Mouse (Mus musculus) lung, postnatal 10 days (tissue): ENCODE results near the gene Adprhl1.

ENCODE experiments used
- DNase-seq: peaks from one replicate; pipeline ENCODE4 v3.0.0; 2021

The Adprhl1 gene

DNA sequence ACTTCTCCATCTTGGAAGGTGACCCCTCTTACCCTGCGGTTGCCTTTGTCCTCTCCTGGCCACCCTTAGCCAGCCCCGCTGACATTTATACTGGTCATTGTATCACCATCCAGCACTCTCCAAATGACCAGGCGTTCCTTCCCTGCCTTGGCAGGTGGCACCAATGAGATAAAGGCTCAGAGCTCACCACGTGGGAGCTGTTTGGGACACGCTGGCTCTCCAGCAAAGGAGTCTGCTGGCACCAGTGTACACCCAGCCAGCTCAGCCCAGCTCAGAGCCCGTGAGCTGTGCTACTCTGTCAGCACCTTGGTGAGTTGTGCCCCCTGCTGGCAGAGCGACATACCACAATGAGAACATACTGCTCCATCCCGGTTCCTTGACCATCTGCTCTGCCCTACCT is at the start of gene Adprhl1:
TSS of gene Adprhl1 (minus strand) at position 144 of the 400 bp plus-strand sequence.
- peak; percentile 82 for DNase-seq

DNA sequence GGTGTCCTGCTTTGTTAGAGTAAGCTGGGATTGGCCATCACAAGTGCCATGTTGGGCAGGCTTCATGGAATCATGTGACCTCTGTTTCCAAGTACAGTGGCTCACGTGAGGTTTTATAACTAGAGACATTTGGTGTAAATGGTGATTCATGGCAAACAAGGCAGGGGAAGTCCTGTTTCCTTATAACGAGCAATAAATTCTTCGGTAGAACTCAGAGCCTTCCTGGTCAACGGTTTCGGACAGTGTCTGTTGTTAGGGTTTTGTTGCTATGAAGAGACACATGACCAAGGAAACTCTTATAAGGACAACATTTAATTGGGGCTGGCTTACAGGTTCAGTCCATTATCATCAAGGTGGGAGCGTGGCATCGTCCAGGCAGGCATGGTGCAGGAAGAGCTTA is 47.1 kb upstream of the Adprhl1 start:
- no peak for DNase-seq

DNA sequence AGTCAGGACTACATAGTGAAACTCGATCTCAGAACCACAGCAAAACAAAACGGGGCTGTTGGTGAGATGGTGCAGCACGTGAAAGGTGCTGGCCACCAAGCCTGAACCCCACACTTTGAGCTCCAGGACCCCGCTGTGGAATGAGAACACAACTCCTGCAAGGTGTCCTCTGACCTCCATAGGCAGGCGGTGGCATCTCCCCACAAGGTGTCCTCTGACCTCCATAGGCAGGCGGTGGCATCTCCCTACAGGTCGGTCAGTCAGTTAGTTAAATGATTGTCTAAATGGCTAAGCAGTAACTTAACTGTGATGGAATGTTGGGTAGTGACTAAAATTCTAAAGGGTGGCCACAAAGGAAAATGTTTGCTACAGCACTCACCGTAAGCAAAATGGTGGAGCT is 45.6 kb upstream of the Adprhl1 start:
- DNase-seq: no peak

DNA sequence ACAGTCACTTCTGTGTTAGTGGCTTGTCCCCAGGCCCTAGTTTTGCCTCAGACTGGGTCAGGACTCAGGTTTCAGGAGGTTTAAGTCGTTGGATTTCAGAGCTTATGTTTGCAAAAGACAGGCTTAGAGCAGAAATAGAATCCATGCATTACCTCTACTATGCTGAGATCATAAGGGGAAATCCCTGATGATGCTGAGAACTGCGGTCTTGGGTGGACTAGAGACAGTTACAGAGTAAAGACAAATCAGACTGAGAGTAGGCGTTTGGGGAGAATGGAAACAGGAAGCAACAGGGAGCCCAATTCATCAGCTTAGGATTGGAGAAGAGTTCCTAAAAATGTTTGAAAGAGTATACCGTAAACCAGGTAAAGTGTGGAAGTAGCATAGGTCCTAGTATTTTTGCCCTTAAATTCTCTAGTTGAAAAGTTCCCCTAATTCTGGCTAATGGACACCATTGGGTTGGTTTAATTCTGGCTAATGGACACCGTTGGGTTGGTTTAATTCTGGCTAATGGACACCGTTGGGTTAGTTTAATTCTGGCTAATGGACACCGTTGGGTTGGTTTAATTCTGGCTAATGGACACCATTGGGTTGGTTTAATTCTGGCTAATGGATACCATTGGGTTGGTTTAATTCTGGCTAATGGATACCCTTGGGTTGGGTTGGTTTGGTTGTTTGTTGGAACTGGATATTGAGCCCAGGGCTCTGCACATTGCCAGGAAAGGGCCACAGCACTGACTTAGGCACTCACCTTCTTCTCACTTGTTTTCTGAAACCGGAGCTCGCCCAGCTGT is 39.9 kb upstream of the Adprhl1 start:
- DNase-seq: no peak

DNA sequence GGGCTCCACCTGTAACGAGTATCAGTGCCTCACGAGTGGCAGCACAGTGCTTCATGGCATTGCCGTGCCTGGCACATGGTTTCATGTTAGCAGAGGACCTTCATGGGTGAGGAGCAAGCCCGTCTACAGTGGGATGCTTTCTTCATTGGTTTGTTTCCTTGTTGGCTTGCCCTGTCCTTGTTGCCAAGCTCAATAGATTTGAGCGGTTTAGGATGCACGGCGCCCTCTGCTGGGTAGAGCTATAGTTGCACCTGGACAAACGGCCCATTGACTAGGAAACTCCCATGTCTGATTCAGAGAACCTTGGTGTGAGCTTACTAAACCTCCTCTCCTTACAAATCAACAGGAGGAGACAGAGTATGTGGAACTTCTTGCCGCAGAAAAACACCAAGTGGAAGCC is 38.4 kb upstream of the Adprhl1 start:
- peak; percentile 86 for DNase-seq

DNA sequence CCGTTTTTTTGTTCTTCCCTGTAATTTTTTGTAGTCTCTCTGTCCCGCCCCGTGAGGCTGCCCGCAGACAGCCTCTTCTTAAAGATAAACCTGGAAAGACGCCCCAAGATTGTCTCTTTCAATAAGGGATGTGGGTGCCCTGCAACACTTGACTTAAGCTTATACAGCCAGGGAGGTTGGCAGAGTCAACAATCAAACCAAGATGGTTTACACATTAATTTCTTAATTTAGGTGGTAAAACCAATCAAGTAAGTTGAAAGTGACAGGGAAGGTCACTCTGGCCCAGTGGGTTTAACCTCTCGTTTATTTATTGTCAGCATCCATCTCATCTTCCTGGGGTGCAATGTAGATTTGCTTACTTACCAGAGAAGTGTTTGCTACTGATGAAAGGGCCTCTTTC is 34.7 kb upstream of the Adprhl1 start:
- no peak for DNase-seq

DNA sequence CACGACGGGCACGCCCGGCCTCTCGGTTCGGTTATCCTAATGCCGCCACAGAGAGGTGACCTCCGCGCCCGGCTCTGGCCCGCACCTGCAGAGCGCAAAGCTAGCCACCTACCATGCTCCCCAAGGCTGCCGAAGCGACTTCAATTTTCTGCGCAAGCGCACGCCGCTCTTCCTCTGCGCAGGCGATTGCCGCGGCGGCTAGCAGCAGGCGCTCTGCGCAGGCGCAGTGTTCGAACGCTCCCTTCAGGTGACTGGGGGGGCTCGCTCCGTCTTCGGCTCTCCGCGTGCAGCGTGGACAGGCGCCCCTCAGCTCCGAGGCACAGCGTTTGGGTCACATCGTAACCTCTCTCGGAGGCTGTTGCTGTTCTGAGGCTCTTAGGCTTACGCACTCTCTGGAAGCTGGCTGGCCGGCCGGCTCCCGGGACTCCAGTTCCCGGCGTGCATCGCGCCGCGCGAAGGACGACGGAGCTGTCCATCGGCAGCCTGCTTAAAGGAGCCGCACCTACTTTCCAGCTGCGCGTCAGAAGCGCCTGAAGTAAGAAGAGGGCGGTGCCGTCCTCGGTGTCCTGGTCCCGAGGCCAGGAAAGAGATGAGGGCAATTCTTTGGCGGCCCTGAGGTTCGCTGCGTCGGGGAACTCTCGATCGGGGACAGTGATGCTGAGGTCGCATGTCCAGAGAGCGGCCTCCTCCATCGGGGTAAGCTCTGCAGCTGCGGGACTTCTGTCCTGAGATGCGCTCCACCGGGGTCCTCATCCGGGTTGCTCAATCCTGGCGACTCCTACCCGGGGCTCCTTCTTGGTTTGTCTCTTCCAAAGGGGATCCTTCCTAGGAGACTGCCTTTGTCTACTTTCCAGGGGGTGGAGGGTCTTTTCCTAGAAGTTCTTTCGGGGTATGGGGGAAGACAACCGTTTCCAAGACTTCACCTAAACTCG is 34.0 kb upstream of the Adprhl1 start, which contains the start of the genes Dcun1d2 and Tmco3:
TSS of gene Dcun1d2 (minus strand) at position 440 of the 932 bp plus-strand sequence.
TSS of gene Tmco3 (plus strand) at position 499 of the 932 bp plus-strand sequence.
- DNase-seq: peak; percentile 95

DNA sequence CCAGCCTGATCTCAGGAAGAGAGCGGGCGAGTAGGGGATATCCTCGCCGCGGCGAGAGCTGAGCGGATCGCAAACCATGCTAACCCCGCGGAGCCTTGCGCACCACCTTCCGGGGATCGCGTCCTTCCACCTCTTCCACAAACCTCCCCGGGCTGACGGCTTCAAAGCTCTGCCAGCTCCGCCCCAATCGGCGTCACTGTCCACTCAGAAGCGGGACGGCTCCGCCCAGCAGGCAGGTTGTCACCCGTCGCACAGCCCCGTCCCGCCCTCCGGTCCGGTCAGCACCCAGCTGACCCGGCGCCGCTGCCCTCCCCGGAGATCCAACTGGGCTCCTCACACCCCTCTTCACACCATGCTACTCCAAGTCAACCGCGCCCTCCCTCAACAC is 33.3 kb upstream of the Adprhl1 start:
- DNase-seq: peak; percentile 95

DNA sequence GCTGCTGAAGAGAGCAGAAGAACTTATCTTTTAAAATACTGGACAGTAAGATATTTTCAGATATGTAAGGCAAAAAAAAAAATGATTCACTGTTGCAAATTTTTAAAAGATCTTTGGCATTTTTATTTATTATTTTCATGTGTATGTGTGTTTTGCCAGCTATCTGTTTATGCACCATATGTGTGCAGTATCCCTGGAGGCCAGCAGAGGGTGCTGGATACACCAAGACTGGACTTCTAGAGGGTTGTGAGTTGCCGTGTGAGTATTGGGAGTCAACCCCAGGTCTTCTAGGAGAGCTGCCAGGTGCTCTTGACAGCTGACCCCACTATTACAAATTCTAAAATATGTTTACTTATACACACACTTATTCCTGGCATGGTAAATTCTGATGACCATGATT is 29.2 kb upstream of the Adprhl1 start:
- DNase-seq: no peak

DNA sequence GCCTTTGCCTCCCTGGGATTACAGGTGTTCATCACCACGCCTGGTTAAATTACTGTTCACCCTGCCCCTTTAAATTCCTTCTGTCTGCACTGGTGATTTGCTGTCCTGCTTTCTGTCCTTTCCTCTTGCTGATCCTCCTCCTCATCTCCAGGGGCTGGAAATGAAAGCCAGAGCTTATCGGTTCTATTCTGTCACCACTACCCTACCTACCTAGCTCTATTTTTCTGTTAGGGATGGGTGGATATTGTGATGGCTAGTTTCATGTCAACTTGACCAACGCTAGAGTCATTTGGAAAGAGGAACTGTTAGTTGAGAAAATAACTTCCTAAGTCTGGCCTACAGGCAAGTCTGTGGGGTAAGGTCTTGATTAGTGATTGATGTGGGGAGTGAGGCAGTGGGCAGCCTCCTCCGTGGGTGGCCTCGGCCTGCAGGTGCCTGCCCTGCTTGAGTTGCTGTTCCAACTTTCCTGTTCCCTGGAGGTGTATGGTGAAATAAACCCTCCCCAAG is 23.0 kb upstream of the Adprhl1 start:
- no peak for DNase-seq

DNA sequence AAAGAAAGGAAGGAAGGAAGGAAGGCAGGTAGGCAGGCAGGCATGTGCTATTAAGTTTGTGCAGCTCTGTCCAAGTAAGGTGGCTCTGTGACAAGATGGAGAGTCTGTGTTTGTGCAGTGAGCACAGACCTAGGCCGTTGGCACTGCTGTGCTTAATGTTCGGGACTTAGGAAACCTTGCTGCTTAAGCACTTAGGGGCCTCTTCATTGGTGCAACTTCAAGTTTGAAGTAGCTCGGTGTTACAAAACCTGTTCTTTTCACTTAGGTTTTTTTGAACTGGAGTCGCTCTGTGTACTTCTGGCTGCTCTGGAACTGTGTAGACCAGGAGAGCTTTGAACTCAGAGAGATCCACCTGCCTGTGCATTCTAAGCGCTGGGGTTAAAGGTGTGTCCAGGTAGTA is 18.9 kb upstream of the Adprhl1 start:
- peak; percentile 13 for DNase-seq

DNA sequence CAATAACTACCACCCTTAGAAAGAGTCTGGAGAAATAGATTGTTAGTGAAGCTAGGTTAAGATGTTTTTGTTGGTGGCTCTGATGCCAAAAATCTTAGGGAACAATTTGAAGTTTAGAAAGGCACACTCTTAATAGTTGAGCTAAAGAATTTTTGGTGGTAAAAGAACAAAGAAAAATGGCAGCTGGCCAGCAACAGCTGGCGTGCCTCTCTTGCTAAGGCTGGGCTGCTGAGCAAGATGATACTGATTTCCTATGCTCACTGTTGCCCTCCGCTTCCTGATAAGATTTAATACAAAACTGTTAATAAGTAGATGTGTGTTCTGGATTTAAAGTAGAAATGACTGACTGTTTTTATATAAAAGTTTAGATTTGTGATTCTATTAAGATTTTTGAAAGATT is 13.6 kb upstream of the Adprhl1 start:
- peak; percentile 47 for DNase-seq

DNA sequence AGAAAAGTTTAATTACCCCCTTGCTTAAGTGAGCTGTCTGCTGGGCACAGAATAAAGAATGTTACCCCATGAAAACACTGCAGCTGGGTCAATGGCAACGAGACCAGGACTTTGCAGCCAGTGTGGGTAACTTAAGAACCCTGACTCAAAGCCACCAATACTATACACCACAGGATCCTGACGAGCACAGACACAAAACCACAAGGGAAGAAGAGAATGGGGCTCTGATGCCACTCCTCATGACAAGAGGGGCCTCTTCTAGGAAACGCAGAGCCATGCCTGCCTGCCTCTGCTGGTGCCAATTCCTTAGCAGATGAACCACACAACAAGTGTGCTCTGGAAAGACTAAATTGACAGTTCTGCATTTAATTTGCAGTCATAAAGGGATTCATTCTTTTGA is 9.4 kb upstream of the Adprhl1 start:
- no peak for DNase-seq

DNA sequence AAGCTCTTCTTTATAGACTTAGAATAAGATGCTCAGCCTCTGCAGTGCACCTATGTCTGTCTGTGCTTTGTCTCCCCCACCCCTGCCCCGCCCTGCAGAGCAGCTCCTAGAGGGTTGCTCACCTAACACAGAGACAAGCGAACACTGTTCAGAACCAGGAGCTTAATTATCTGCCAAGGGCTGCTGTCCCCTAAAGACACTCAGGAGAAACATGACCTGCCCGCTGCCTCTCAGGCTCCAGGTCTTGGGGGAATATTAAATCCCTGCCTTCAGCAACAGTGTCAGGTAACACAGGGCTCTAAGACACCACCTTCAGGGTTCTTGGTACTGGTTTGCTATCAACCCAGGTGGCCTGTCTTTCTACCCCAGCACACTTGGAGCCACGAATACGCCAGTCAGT is 549 bp downstream of the Adprhl1 start:
- DNase-seq: no peak

DNA sequence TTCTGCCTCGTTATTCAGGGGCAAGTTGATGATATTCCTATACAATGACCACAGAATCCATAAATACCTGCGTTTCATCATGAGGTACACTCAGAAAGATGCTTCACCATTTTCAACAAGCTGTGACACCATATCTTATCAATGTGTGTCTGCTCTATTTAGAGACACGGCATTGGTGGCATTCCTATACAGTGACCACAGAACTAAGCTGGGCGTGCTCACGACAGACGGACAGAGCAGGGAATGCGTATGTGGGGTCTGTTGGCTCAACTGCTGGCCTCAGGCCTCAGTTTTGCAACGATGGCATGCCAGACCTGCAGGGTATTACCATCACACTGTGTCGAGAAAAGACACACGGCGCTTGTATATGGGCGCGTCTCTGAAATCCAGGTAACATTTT is 1.1 kb downstream of the Adprhl1 start:
- no peak for DNase-seq

DNA sequence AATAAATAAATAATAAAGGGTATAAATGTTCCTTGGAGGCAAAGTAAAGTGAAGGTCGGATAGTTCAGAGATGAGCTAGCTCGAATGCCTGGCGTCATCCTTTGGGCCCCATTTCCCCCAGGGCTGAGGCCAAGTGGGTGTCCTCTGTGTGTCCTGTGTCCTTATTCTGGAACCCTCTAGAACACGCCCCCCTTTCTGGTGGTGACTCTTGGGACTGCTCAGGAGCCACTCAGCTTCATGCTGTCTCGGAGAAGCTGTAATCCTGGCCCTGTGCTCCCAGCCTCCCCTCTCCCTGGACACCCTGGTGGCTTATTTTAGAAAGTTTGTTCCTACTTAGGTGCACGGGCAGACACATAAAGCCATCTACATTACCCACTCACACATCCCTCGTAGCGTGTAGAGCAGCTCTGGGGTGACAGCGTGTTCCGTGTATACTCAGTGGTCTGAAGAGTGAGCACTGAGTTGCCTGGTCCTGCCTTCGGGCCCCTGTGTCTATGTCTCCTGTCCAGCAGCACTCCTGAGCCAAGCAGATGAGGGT is 9.6 kb downstream of the Adprhl1 start:
- no peak for DNase-seq

DNA sequence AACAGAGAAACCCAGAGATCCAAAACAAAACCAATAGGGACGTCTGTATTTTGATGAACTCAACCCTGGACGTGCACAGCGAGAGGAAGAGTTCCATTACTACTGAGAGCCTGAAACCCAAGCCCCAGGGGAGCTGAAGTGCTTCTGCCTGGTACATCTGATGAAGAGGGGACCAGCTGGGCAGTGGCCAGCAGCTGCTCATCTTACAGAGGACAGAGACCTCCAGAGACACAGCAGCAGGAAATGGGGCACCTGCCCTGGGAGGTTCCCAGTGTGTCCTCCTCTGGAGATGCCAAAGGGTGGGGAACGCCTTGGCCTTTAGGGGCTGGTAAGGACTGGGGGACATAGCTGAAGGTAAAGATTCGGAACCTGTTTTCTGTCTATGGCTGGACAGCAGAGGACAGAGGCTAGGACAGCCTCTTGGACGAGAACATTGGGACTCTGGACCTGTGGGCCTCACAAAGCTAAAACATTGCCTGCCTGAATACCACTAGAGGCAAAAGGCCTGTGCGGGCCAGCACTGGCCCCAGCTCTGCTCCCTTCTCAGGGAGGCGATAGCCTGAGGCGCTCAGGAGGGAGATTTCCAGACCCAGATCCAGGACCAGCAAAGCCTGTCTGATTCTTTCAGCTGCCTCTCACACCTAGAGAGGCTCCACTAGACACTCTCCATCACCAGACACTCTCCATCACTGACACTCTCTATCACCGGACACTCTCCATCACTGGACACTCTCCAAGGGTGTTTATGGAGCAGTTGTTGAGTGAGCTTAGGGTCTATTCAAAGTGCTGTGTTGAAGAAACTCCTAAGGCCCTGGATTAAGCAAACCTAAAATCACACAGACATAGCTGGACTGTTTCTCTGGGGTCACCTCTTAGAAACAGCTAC is 10.7 kb downstream of the Adprhl1 start:
- DNase-seq: no peak

DNA sequence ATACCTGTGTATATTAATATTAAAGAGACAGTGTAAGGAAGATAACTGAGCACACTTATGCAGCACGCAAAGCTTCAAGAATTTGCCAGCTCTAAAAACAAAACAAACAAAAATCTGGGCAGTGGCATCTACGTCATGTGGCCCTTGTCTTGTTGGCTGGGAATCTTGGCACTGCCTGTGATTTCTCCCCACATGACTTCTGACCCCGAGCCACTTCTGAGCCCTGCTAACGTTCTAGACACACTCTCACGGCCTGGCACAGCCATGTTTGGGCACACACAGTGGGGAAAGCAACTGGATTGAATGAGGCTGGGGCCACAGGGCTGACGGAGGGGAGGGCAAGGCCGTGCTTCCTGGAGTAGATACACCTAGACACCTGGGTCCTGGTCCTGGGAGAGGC is 13.3 kb downstream of the Adprhl1 start:
- DNase-seq: peak; percentile 63

DNA sequence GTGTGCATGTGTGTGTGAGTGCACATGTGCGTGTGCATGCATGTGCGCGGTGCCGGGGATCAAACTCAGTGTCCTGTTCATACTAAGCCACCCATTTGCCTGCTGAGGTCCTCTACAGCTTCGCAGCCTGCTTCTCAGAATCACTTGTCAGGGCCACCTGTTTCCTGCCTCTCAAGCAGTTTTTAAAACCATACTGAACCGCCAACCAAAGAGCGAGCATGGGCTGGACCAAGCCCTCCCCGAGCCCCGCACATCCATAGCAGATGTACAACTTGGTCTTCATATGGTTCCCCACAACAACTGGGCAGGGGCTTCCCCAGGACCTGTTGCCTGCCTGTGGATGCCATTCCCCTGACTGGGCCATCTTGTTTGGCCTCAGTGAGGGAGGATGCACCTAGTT is 13.9 kb downstream of the Adprhl1 start:
- no peak for DNase-seq

DNA sequence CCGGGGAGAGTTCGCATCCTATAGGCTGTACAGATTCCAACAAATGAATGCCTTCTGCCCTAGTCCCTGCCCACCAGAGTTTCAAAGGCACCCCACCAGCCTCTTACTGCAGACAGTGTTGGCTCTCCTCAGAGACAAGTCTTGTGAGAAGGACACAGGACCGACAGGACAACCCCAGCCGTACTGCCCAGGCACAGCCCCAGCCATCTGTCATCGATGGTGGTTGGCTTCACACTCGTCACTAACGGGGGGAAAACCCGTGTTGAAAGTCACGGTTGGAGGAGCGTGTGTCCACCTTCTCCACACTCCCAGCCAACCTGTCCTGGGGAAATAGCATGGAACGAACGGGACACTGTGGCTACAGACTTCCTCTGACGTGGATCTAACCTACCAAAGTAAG is 19.2 kb downstream of the Adprhl1 start:
- DNase-seq: no peak

DNA sequence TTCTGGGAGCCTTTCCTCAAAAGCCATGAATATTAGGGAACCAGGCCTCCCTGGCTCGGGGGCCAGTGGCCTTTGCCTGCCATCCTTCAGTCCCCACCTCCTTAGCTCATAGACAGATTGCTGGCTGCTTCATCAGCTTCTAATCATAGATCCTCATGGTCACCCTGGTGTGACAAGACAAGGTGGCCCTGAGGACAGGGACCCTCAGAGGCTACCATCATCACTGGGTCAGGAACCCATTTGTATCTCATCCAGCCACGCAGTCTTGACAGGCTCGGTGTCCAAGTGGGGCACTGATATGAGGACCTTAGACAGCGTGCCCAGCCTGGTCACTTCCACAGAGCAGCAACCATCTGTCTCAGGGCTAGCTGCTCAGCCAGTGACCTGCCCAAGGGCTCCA is 23.5 kb downstream of the Adprhl1 start:
- no peak for DNase-seq

DNA sequence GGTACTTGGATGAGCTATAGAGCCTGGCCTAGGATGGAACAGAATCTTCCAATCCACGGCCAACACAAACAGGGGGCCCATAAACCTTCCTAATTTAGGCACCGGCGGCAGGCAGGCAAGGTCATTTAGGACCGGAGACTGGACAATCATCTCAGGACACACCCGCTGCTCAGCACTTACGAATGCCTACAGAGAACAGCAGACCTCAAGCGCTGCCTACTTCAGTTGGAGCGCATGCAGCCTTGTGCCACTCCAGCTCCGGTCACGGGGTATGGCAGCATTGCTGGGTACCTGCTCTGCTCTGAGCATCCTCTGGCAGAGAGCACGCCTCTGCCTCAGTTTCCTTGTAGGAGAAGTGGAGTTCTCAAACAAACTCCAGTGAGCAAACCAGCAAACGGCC is 24.2 kb downstream of the Adprhl1 start:
- no peak for DNase-seq
